In genomic region chr15:102470605-102471294, GRCm38 (mm10) we compare ENCODE assay signal across 8 mouse cellular contexts. TPM values are rescaled to one million over a fixed set of nuclear protein-coding genes. Genes with fewer than 3 reads are reported as not detected.
DNase-seq lines count a peak whose midpoint lies in the region; ATAC-seq and TF ChIP-seq lines count a peak whose summit lies in the region.

No protein-coding gene starts in this region.

- H3K36me3 ChIP-seq in C2C12 (ENCODE audit: control insufficient read depth, insufficient read depth): peaks cover 66% of the 10 kb centered on the region
- peaks cover 60% of the 10 kb centered on the region for H3K36me3 ChIP-seq in erythroblast, embryonic 14.5 days (ENCODE audit: control insufficient read depth)
- H3K36me3 ChIP-seq in heart, embryonic 13.5 days: peaks cover 38% of the 10 kb centered on the region
- H3K36me3 ChIP-seq in liver, embryonic 11.5 days (ENCODE audit: control insufficient read depth, insufficient read depth, low read length): peaks cover 25% of the 10 kb centered on the region
- H3K36me3 ChIP-seq in myocyte (ENCODE audit: control insufficient read depth, insufficient read depth): peaks cover 32% of the 10 kb centered on the region

- peak overlapping the region; percentile 79 for H3K4me2 ChIP-seq in heart, embryonic 13.5 days
- peak overlapping the region; percentile 67 for H3K4me2 ChIP-seq in liver, embryonic 11.5 days
- no peak overlapping the region for H3K4me2 ChIP-seq in myocyte (ENCODE audit: low read depth)

- H3ac ChIP-seq in C2C12 (ENCODE audit: control insufficient read depth, insufficient read length, low read depth) (peak overlapping the region; percentile 81), myocyte (ENCODE audit: control insufficient read depth, insufficient read length) (peak overlapping the region; percentile 27)

- peaks cover 48% of the 10 kb centered on the region for H3K79me3 ChIP-seq in C2C12 (ENCODE audit: low read depth)

- H3K9me3 ChIP-seq in erythroblast, embryonic 14.5 days (ENCODE audit: control insufficient read depth, low read length): peaks cover 5% of the 10 kb centered on the region
- no peaks in the 10 kb centered on the region for H3K9me3 ChIP-seq in heart, embryonic 13.5 days
- no peaks in the 10 kb centered on the region for H3K9me3 ChIP-seq in liver, embryonic 11.5 days (ENCODE audit: control insufficient read depth, low read length)

- H3K27me3 ChIP-seq in C2C12 (ENCODE audit: control insufficient read depth, insufficient read depth, insufficient read length) (no peaks in the 10 kb centered on the region), myocyte (ENCODE audit: control insufficient read depth, insufficient read depth, insufficient read length) (no peaks in the 10 kb centered on the region)
- no peaks in the 10 kb centered on the region for H3K27me3 ChIP-seq in erythroblast, embryonic 14.5 days (ENCODE audit: control insufficient read depth)
- H3K27me3 ChIP-seq in heart, embryonic 13.5 days (replicated peaks): no peaks in the 10 kb centered on the region
- no peaks in the 10 kb centered on the region for H3K27me3 ChIP-seq in liver, embryonic 11.5 days (replicated peaks; ENCODE audit: control insufficient read depth, insufficient read depth, low read length)

- peaks cover 53% of the 10 kb centered on the region for H3K79me2 ChIP-seq in C2C12 (ENCODE audit: control insufficient read depth, insufficient read depth)
- H3K79me2 ChIP-seq in myocyte (ENCODE audit: control insufficient read depth, insufficient read depth): peaks cover 50% of the 10 kb centered on the region

- peak; percentile 58 for ATAC-seq in heart, embryonic 13.5 days (ENCODE audit: extremely low read depth, insufficient number of reproducible peaks, low FRiP score, low TSS enrichment)
- peak; percentile 55 for ATAC-seq in liver, embryonic 11.5 days (replicated peaks; ENCODE audit: low FRiP score)

- DNase-seq in brain, embryonic 14.5 days (ENCODE audit: low read depth): peak; percentile 95
- DNase-seq in kidney, postnatal 10 days: peak; percentile 94
- peak; percentile 87 for DNase-seq in liver, embryonic 11.5 days (ENCODE audit: low spot score)
- DNase-seq in spleen, postnatal 36 days (ENCODE audit: low spot score in 2 of 2): peak; percentile 70

- under 1% methylated on average over 32 of the region's 67 CpGs for WGBS in heart, embryonic 13.5 days
- 0% methylated on average over 42 of the region's 67 CpGs for WGBS in liver, embryonic 11.5 days

- TF ChIP-seq POLR2A in brain, embryonic 14.5 days (IDR thresholded peaks at IDR 0.05; ENCODE audit: borderline replicate concordance, extremely low read depth, insufficient read depth, insufficient read length, poor library complexity, severe bottlenecking): no peak
- peak; percentile 50 for TF ChIP-seq POLR2A in myocyte (IDR thresholded peaks at IDR 0.05; ENCODE audit: insufficient read length, low read depth)

- H3K4me3 ChIP-seq in C2C12 (ENCODE audit: insufficient read depth, poor library complexity, severe bottlenecking) (peak overlapping the region; percentile 98), myocyte (peak overlapping the region; percentile 70)
- H3K4me3 ChIP-seq in erythroblast, embryonic 14.5 days (replicated peaks): peak overlapping the region; percentile 93
- peak overlapping the region; percentile 93 for H3K4me3 ChIP-seq in heart, embryonic 13.5 days
- peak overlapping the region; percentile 96 for H3K4me3 ChIP-seq in liver, embryonic 11.5 days (ENCODE audit: low read depth, low read length)

- TF ChIP-seq CTCF in C2C12 (IDR thresholded peaks at IDR 0.05; ENCODE audit: control insufficient read depth, insufficient read depth, insufficient read length): peak; percentile 63
- no peak for TF ChIP-seq CTCF in brain, embryonic 14.5 days (IDR thresholded peaks at IDR 0.05; ENCODE audit: borderline replicate concordance, extremely low read depth, insufficient read depth, insufficient read length)

- peak overlapping the region; percentile 99 for H3K27ac ChIP-seq in heart, embryonic 13.5 days (replicated peaks)
- H3K27ac ChIP-seq in liver, embryonic 11.5 days (ENCODE audit: low read depth, low read length): peak overlapping the region; percentile 96

- peaks cover 18% of the 10 kb centered on the region for H3K4me1 ChIP-seq in erythroblast, embryonic 14.5 days (ENCODE audit: control insufficient read depth)
- peaks cover 19% of the 10 kb centered on the region for H3K4me1 ChIP-seq in heart, embryonic 13.5 days
- peaks cover 9% of the 10 kb centered on the region for H3K4me1 ChIP-seq in liver, embryonic 11.5 days (replicated peaks; ENCODE audit: control insufficient read depth, insufficient read depth, low read length)

- peak overlapping the region; percentile 98 for H3K9ac ChIP-seq in heart, embryonic 13.5 days
- H3K9ac ChIP-seq in liver, embryonic 11.5 days (ENCODE audit: low read depth, low read length): peak overlapping the region; percentile 99

TF ChIP-seq in C2C12, 6 proteins besides CTCF, POLR2A, EP300 and RAD21:
- TF ChIP-seq USF1 (IDR thresholded peaks at IDR 0.05; ENCODE audit: low read depth) (no peak), CEBPB (IDR thresholded peaks at IDR 0.05; ENCODE audit: low read depth) (no peak), MYOG (IDR thresholded peaks at IDR 0.05; ENCODE audit: control insufficient read depth, extremely low read depth, insufficient read length) (no peak), MYOD1 (IDR thresholded peaks at IDR 0.05; ENCODE audit: control insufficient read depth, insufficient read length, low read depth) (no peak), FOSL1 (IDR thresholded peaks at IDR 0.05; ENCODE audit: insufficient read depth, low read length, poor library complexity, severe bottlenecking) (no peak), MAX (IDR thresholded peaks at IDR 0.05) (no peak)

TF ChIP-seq in myocyte, 11 proteins besides CTCF, POLR2A, EP300 and RAD21:
- TF ChIP-seq MYOD1 (IDR thresholded peaks at IDR 0.05; ENCODE audit: control insufficient read depth in 1 of 3, insufficient read length in 2 of 3, low read depth in 2 of 3) (peak in 1 of 3 experiments; percentile 37), CEBPB (IDR thresholded peaks at IDR 0.05; ENCODE audit: insufficient read depth, poor library complexity, severe bottlenecking) (no peak), E2F4 (IDR thresholded peaks at IDR 0.05; ENCODE audit: insufficient read depth) (peak; percentile 6), REST (IDR thresholded peaks at IDR 0.05; ENCODE audit: insufficient read depth, insufficient read length) (no peak), TCF12 (IDR thresholded peaks at IDR 0.05; ENCODE audit: insufficient read depth, poor library complexity, severe bottlenecking) (no peak), SRF (IDR thresholded peaks at IDR 0.05; ENCODE audit: control insufficient read depth, insufficient read length, low read depth) (no peak), MAX (IDR thresholded peaks at IDR 0.05; ENCODE audit: low read depth) (no peak), TCF3 (IDR thresholded peaks at IDR 0.05; ENCODE audit: insufficient read length, low read depth) (no peak), POLR2AphosphoS2 (IDR thresholded peaks at IDR 0.05; ENCODE audit: insufficient read length, low read depth) (peak; percentile 19), MYOG (IDR thresholded peaks at IDR 0.05; ENCODE audit: control insufficient read depth in 1 of 3, insufficient read depth in 1 of 3, insufficient read length in 2 of 3, low read depth in 2 of 3) (peak in 1 of 3 experiments; percentile 45), USF1 (IDR thresholded peaks at IDR 0.05; ENCODE audit: low read depth) (no peak)

RNA-seq across cellular contexts. Expression of gene Pcbp2, which starts 0.4 kb away (rescaled TPM):
- 1,132 TPM for polyA plus RNA-seq in C2C12 (2012; fragmentation: generic; extraction: Trizol)
- polyA plus RNA-seq in brain, embryonic 14.5 days (2012; rRNA removed): 569 and 716 TPM in 2 replicates
- polyA plus RNA-seq in erythroblast, embryonic 14.5 days (2012): 31.3 and 62.4 TPM in 2 replicates
- 141 and 142 TPM in 2 replicates for polyA plus RNA-seq in heart, embryonic 13.5 days (2015; fragmentation: Nextera tagmentation; extraction: Ambion mirVana)
- polyA plus RNA-seq in liver, embryonic 11.5 days (2014; fragmentation: Nextera tagmentation; extraction: Ambion mirVana): 187 and 220 TPM in 2 replicates
- 892 TPM for polyA plus RNA-seq in myocyte (2012; fragmentation: generic; extraction: Trizol)

RNA-seq across cellular contexts. Expression of gene Prr13, which starts 11.9 kb away (rescaled TPM):
- polyA plus RNA-seq in C2C12 (2012; fragmentation: generic; extraction: Trizol) (113 TPM), myocyte (2012; fragmentation: generic; extraction: Trizol) (92.9 TPM)
- 94.6 and 117 TPM in 2 replicates for polyA plus RNA-seq in brain, embryonic 14.5 days (2012; rRNA removed)
- 28.4 and 73.8 TPM in 2 replicates for polyA plus RNA-seq in erythroblast, embryonic 14.5 days (2012)
- 93.9 and 102 TPM in 2 replicates for polyA plus RNA-seq in heart, embryonic 13.5 days (2015; fragmentation: Nextera tagmentation; extraction: Ambion mirVana)
- polyA plus RNA-seq in liver, embryonic 11.5 days (2014; fragmentation: Nextera tagmentation; extraction: Ambion mirVana): 155 and 157 TPM in 2 replicates

RNA-seq across cellular contexts. Expression of gene Amhr2, which starts 25.6 kb away (rescaled TPM):
- polyA plus RNA-seq in C2C12 (2012; fragmentation: generic; extraction: Trizol) (0.07 TPM), myocyte (2012; fragmentation: generic; extraction: Trizol) (0.32 TPM)
- polyA plus RNA-seq in brain, embryonic 14.5 days (2012; rRNA removed): 0.48 and 0.53 TPM in 2 replicates
- 0.03 and 0.08 TPM in 2 replicates for polyA plus RNA-seq in erythroblast, embryonic 14.5 days (2012)
- polyA plus RNA-seq in heart, embryonic 13.5 days (2015; fragmentation: Nextera tagmentation; extraction: Ambion mirVana): 0.82 and 1.4 TPM in 2 replicates
- polyA plus RNA-seq in liver, embryonic 11.5 days (2014; fragmentation: Nextera tagmentation; extraction: Ambion mirVana): 1.1 and 1.6 TPM in 2 replicates

RNA-seq across cellular contexts. Expression of gene Gm10337, which starts 32.8 kb away (rescaled TPM):
- not detected for polyA plus RNA-seq in C2C12 (2012; fragmentation: generic; extraction: Trizol)
- polyA plus RNA-seq in brain, embryonic 14.5 days (2012; rRNA removed): not detected in 2 replicates
- not detected in 2 replicates for polyA plus RNA-seq in erythroblast, embryonic 14.5 days (2012)
- 4.2 TPM in 1 of 2 replicates, not detected in the other for polyA plus RNA-seq in heart, embryonic 13.5 days (2015; fragmentation: Nextera tagmentation; extraction: Ambion mirVana)
- not detected in 2 replicates for polyA plus RNA-seq in liver, embryonic 11.5 days (2014; fragmentation: Nextera tagmentation; extraction: Ambion mirVana)
- polyA plus RNA-seq in myocyte (2012; fragmentation: generic; extraction: Trizol): not detected

RNA-seq across cellular contexts. Expression of gene Map3k12, which starts 46.1 kb away (rescaled TPM):
- polyA plus RNA-seq in C2C12 (2012; fragmentation: generic; extraction: Trizol) (11.2 TPM), myocyte (2012; fragmentation: generic; extraction: Trizol) (5.9 TPM)
- 72.4 and 79.2 TPM in 2 replicates for polyA plus RNA-seq in brain, embryonic 14.5 days (2012; rRNA removed)
- 0.01 TPM in 2 replicates for polyA plus RNA-seq in erythroblast, embryonic 14.5 days (2012)
- 10.8 and 11.6 TPM in 2 replicates for polyA plus RNA-seq in heart, embryonic 13.5 days (2015; fragmentation: Nextera tagmentation; extraction: Ambion mirVana)
- polyA plus RNA-seq in liver, embryonic 11.5 days (2014; fragmentation: Nextera tagmentation; extraction: Ambion mirVana): 7.7 and 7.9 TPM in 2 replicates

Comparison
In these comparisons a context has a peak if more than half of its experiments do, and no peak if none do; other contexts are left out.
1. Peak in every context shown above with its lines: DNase-seq, ATAC-seq, H3K4me3 ChIP-seq and H3K27ac ChIP-seq.